Mouse (Mus musculus) lung, embryonic 15.5 days (tissue): ENCODE measurements around the gene Cela1. TPM values are rescaled to one million over a fixed set of nuclear protein-coding genes. Genes with fewer than 3 reads are reported as not detected.

Experiments
- ATAC-seq: fragments of 200-750 bp; cut with Nextera tagmentation; 2 replicates; pipeline ENCODE4 v1.8.0; 2017; ENCODE audit warnings: moderate number of reproducible peaks, borderline replicate concordance; ENCODE audit not compliant: low FRiP score, low TSS enrichment; ENCODE audit errors: extremely low read depth
- H3K27ac ChIP-seq: fragments of 300-500 bp; sonication (generic); 2 replicates; pipeline ENCODE4 v1.5.1; 2015; ENCODE audit warnings: moderate library complexity, mild to moderate bottlenecking, inconsistent platforms
- H3K27me3 ChIP-seq: fragments of 300-500 bp; sonication (generic); 2 replicates; pipeline ENCODE4 v1.6.1; 2015; ENCODE audit warnings: inconsistent platforms
- H3K36me3 ChIP-seq: fragments of 300-500 bp; sonication (generic); 2 replicates; pipeline ENCODE4 v1.6.1; 2015; ENCODE audit warnings: inconsistent platforms
- H3K4me1 ChIP-seq: fragments of 300-500 bp; sonication (generic); 2 replicates; pipeline ENCODE4 v1.6.1; 2015; ENCODE audit warnings: inconsistent platforms
- H3K4me2 ChIP-seq: fragments of 300-500 bp; sonication (generic); 2 replicates; pipeline ENCODE4 v1.6.1; 2015; ENCODE audit warnings: inconsistent platforms, mild to moderate bottlenecking, moderate library complexity
- H3K4me3 ChIP-seq: fragments of 300-500 bp; sonication (generic); 2 replicates; pipeline ENCODE4 v1.5.1; 2015; ENCODE audit warnings: mild to moderate bottlenecking, inconsistent platforms
- H3K9ac ChIP-seq: fragments of 300-500 bp; sonication (generic); 2 replicates; pipeline ENCODE4 v1.6.1; 2015; ENCODE audit warnings: inconsistent platforms
- H3K9me3 ChIP-seq: fragments of 300-500 bp; sonication (generic); 2 replicates; pipeline ENCODE4 v1.6.1; 2016; ENCODE audit warnings: inconsistent platforms
- WGBS: fragments of 180-500 bp; shearing (Covaris S2); methylation state at CpG from one replicate; pipeline ENCODE4 v1.1.7; 2015; 5-methylcytosine and 5-hydroxymethylcytosine counted together
- polyA plus RNA-seq: library from polyadenylated mRNA; unstranded; fragments of >200 nt; fragmentation: Nextera tagmentation; extraction: Ambion mirVana; gene quantifications from 2 replicates; pipeline ENCODE4 v1.2.1, GENCODE M21; 2015

Gene Cela1
- polyA plus RNA-seq, 1 experiment from 2014 or later = 2.9 TPM

GRCm38 (mm10) chr15:100650111-100650510 lies 37.6 kb downstream of the Cela1 start:
- H3K27me3 ChIP-seq = no peaks in the 10 kb centered on the region
- WGBS = 76% methylated on average over 10 of the region's 10 CpGs
- H3K4me1 ChIP-seq = no peaks in the 10 kb centered on the region
- H3K4me3 ChIP-seq = no peak overlapping the region
- H3K9ac ChIP-seq = no peak overlapping the region
- no peaks in the 10 kb centered on the region for H3K36me3 ChIP-seq
- no peak overlapping the region for H3K27ac ChIP-seq
- no peak overlapping the region for H3K4me2 ChIP-seq
- ATAC-seq = no peak
- H3K9me3 ChIP-seq = no peaks in the 10 kb centered on the region

- no peaks in the 10 kb centered on the region for H3K4me1 ChIP-seq
- ATAC-seq = no peak
- no peak overlapping the region for H3K4me3 ChIP-seq
- H3K4me2 ChIP-seq = no peak overlapping the region
- no peak overlapping the region for H3K27ac ChIP-seq
- 0 out of 2 replicates have a peak, but pooled peaks cover 3% of the 10 kb centered on the region for H3K27me3 ChIP-seq
- H3K9me3 ChIP-seq = no peaks in the 10 kb centered on the region
- H3K9ac ChIP-seq = no peak overlapping the region
- WGBS = 72% methylated on average over 6 of the region's 6 CpGs
- no peaks in the 10 kb centered on the region for H3K36me3 ChIP-seq
Observed at GRCm38 (mm10) chr15:100646161-100646560, 41.6 kb downstream of the Cela1 start.

DNA sequence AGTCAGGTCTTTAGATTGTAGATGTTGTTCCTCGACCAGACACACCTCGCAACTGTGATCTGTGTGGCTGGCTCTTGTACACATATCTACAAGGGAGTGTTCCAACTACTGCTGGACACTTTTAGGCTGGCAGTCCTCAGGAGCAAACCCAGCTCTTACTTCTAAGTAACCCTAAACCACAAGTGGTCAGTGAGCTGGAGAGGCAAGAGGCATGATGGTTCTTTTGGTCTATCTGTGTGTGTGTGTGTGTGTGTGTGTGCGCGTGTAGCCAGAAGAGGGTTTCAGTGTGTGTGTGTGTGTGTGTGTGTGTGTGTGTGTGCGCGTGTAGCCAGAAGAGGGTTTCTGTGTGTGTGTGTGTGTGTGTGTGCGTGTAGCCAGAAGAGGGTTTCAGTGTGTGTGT lies 45.3 kb downstream of the Cela1 start:
- Histone ChIP-seq H3K27me3 (peaks cover 21% of the 10 kb centered on the region), H3K36me3 (no peaks in the 10 kb centered on the region), H3K4me3 (no peak overlapping the region), H3K4me1 (peaks cover 3% of the 10 kb centered on the region), H3K4me2 (no peak overlapping the region), H3K27ac (no peak overlapping the region), H3K9me3 (no peaks in the 10 kb centered on the region), H3K9ac (no peak overlapping the region)
- 88% methylated on average over 7 of the region's 7 CpGs for WGBS
- ATAC-seq = no peak

- Histone ChIP-seq H3K4me3 (no peak overlapping the region), H3K9ac (no peak overlapping the region), H3K9me3 (no peaks in the 10 kb centered on the region), H3K4me2 (no peak overlapping the region), H3K27ac (no peak overlapping the region), H3K27me3 (peaks cover 32% of the 10 kb centered on the region), H3K36me3 (no peaks in the 10 kb centered on the region), H3K4me1 (peaks cover 13% of the 10 kb centered on the region)
- WGBS = 46% methylated on average over 15 of the region's 16 CpGs
- no peak for ATAC-seq
Observed at GRCm38 (mm10) chr15:100641226-100641810, 46.4 kb downstream of the Cela1 start.

DNA sequence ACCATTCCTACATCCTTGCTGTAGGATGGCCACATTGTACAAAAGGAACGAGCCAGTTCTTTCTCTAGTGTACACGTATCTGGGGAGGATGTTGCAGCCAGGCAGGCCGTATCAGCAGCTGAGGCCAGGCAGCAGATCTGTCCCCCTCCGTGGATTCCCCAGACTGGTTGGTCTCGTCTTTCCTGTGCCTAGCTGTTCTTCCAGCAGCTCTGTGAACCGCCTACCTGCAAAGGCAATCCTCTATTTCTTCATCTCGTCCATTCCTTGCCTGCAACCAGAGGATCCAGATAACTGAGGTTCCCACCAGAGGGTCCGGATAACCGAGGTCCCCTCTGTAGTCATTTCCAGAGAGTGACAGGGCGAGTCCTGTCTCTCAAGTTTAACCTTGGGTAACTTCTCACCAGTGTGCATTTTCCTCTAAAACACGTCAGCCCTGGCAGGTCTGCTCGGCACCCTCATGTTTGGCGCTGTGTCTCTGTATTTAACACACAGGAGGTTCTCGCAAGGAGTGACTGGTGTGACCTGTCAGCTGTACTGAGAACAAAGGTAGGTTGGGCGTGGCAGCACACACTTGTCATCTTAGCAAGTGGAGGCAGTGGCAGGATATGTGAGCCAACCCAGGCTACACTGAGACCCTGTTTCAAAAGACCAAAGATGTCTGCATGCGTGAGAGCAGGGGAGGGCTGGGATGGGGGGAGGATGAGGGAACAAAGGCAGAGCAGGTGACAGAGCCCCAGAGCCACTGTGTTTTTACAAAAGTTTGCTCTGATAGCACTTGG lies 47.6 kb downstream of the Cela1 start:
- Histone ChIP-seq H3K9ac (no peak overlapping the region), H3K4me3 (no peak overlapping the region), H3K36me3 (no peaks in the 10 kb centered on the region), H3K27me3 (peaks cover 44% of the 10 kb centered on the region), H3K27ac (no peak overlapping the region), H3K4me2 (no peak overlapping the region), H3K4me1 (peaks cover 24% of the 10 kb centered on the region), H3K9me3 (no peaks in the 10 kb centered on the region)
- no peak for ATAC-seq
- 59% methylated on average over 16 of the region's 16 CpGs for WGBS

DNA sequence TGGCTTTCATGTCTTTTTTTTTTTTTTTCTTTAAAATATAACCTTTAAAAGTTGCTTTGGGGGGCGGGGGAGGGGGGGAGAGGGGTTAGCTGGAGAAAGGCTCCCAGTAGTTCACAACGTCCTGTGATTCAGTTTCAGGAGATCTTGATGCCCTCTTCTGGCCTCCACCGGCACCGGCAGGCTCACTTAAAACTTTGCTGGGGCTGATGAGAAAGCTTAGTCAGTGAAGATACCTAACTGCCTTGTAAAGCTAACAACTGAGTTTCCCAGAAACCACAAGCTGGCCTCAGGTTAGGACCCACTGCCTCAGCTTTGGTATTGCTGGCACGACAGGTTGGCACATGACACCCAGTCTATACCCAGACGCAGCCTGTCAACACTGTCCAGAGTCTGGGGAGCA lies 50.1 kb downstream of the Cela1 start:
- no peak overlapping the region for H3K27ac ChIP-seq
- no peaks in the 10 kb centered on the region for H3K36me3 ChIP-seq
- no peak overlapping the region for H3K4me3 ChIP-seq
- peaks cover 59% of the 10 kb centered on the region for H3K27me3 ChIP-seq
- H3K4me1 ChIP-seq = peaks cover 25% of the 10 kb centered on the region
- no peak for ATAC-seq
- H3K9ac ChIP-seq = no peak overlapping the region
- no peaks in the 10 kb centered on the region for H3K9me3 ChIP-seq
- 16% methylated on average over 6 of the region's 6 CpGs for WGBS
- peak overlapping the region; percentile 91 for H3K4me2 ChIP-seq

GRCm38 (mm10) chr15:100636700-100637501 lies 50.8 kb downstream of the Cela1 start, which contains the start of gene Smagp:
TSS of gene Smagp (minus strand) at chr15:100636940.
- Histone ChIP-seq H3K27me3 (peaks cover 58% of the 10 kb centered on the region), H3K4me3 (peak within 1 kb of the TSS; percentile 53), H3K9ac (peak within 1 kb of the TSS; percentile 25), H3K36me3 (no peaks in the 10 kb centered on the region), H3K9me3 (no peaks in the 10 kb centered on the region), H3K4me1 (peaks cover 25% of the 10 kb centered on the region), H3K27ac (no peak within 1 kb of the TSS), H3K4me2 (peak within 1 kb of the TSS; percentile 91)
- peak; percentile 61 for ATAC-seq
- WGBS = under 1% methylated on average over 71 of the region's 77 CpGs

DNA sequence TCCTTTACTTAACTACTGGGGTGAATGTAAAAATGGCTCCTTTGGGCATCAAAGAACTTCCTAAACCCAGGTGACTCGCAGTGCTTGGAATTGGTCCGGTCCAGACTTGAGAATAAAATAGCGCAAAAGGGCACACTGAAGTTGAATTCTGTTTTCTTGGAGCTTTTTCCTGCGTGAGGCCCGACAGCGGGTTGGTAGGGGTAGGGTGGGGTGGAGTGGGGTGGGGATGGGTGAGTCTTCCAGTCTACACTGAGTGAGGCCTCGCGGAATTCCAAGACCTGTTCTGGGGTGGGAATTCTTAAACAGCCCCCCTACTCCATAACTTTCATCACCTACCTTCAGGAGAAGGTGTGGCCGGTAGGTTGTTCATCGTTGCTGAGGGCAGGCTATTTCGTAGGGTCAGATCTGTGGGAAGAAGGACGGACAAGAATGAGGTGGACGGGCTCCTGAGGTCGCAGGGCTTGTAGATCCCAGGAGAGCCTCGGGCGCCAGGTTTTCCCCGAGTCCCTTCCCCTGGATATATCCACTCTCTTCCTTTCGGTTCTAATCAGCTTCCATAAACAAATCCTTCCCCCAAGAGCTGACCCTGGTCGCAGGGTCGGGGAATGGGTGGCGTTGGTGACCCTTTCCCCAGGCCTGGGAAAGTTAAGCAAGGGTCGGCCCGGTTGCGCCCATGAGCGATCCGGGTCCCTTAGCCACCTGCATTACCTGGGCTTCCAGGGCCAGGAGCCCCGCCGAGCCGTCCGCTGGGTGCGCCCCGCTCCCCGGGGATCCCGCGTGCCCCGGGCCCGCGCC lies 51.7 kb downstream of the Cela1 start:
- Histone ChIP-seq H3K4me3 (peak overlapping the region; percentile 53), H3K27me3 (peaks cover 57% of the 10 kb centered on the region), H3K9ac (peak overlapping the region; percentile 25), H3K36me3 (no peaks in the 10 kb centered on the region), H3K4me1 (peaks cover 25% of the 10 kb centered on the region), H3K4me2 (peak overlapping the region; percentile 91), H3K9me3 (no peaks in the 10 kb centered on the region), H3K27ac (no peak overlapping the region)
- WGBS = 3% methylated on average over 38 of the region's 38 CpGs
- ATAC-seq = no peak

DNA sequence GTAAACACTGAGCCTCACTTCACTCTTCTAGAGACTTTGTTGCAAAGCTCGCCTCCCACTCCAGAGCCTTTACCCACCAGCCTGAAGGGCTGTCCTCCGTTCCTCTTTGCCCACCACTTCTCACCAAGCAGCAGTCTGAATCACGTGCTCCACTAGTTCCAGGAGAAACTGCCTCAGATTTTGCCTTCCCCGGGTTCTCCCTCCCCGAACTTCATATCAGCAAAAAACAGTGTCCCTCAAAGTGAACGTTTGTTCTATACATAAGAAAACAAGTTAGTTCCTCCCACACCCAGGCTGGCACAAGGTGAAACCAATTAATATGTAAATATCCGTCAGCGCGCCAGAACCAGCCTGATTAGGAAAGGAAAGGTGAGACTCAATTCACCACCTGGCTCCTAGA lies 52.5 kb downstream of the Cela1 start:
- Histone ChIP-seq H3K36me3 (no peaks in the 10 kb centered on the region), H3K27me3 (peaks cover 57% of the 10 kb centered on the region), H3K4me1 (peaks cover 23% of the 10 kb centered on the region; the same call in 1 of the 2 replicates), H3K4me2 (peak overlapping the region; percentile 91), H3K9ac (no peak overlapping the region), H3K9me3 (no peaks in the 10 kb centered on the region), H3K27ac (no peak overlapping the region), H3K4me3 (0 out of 2 replicates have a peak overlapping the region, but pooled peaks have one; percentile 53)
- 9% methylated on average over 9 of the region's 9 CpGs for WGBS
- ATAC-seq = no peak

GRCm38 (mm10) chr15:100633341-100633740 lies 54.4 kb downstream of the Cela1 start:
- 63% methylated on average over 10 of the region's 10 CpGs for WGBS
- Histone ChIP-seq H3K36me3 (no peaks in the 10 kb centered on the region), H3K27ac (no peak overlapping the region), H3K4me1 (peaks cover 23% of the 10 kb centered on the region; the same call in 1 of the 2 replicates), H3K9me3 (no peaks in the 10 kb centered on the region), H3K4me3 (no peak overlapping the region), H3K4me2 (no peak overlapping the region), H3K27me3 (peaks cover 51% of the 10 kb centered on the region), H3K9ac (no peak overlapping the region)
- no peak for ATAC-seq

- 58% methylated on average over 5 of the region's 5 CpGs for WGBS
- Histone ChIP-seq H3K4me3 (no peak overlapping the region), H3K4me2 (no peak overlapping the region), H3K4me1 (peaks cover 28% of the 10 kb centered on the region; the same call in 1 of the 2 replicates), H3K27ac (no peak overlapping the region), H3K9ac (no peak overlapping the region), H3K36me3 (no peaks in the 10 kb centered on the region), H3K9me3 (no peaks in the 10 kb centered on the region), H3K27me3 (peaks cover 41% of the 10 kb centered on the region)
- no peak for ATAC-seq
Observed at GRCm38 (mm10) chr15:100632323-100632722, 55.4 kb downstream of the Cela1 start.
